Mouse (Mus musculus) G1E (cell line): ENCODE results near the gene Rtbdn.

Experiments
- CTCF ChIP-seq: IDR thresholded peaks from 2 replicates; pipeline ENCODE4 v1.5.1; 2012; ENCODE audit warnings: low read depth, low read length, inconsistent platforms, mixed read lengths
- GATA1 ChIP-seq: IDR thresholded peaks from 2 replicates; pipeline ENCODE4 v1.6.1; 2012; ENCODE audit warnings: borderline replicate concordance, low read length, inconsistent platforms, mixed read lengths
- GATA2 ChIP-seq: IDR thresholded peaks from 2 replicates; pipeline ENCODE4 v1.6.1; 2012; ENCODE audit warnings: low read depth, low read length, inconsistent platforms, borderline replicate concordance
- TAL1 ChIP-seq: conservative IDR thresholded peaks from 2 replicates; pipeline ENCODE4 v1.6.1; 2012; ENCODE audit warnings: low read depth, low read length, inconsistent platforms, mixed read lengths

GRCm38 (mm10) chr8:84902367-84902919, 44.3 kb upstream of the Rtbdn start:
- no peak for TF ChIP-seq CTCF
- no peak for TF ChIP-seq GATA1
- peak; percentile 7; the same call in 1 of the 2 replicates for TF ChIP-seq TAL1
- no peak for TF ChIP-seq GATA2
